Mouse (Mus musculus) CH12.LX (cell line): Measurements from ENCODE around the gene Fam49a.

Experiments
- CHD1 ChIP-seq: IDR thresholded peaks from 2 replicates; pipeline ENCODE4 v1.6.1; 2012; ENCODE audit warnings: low read depth, low read length, improper control_type of control experiment, inconsistent platforms
- CHD2 ChIP-seq: IDR thresholded peaks from 2 replicates; pipeline ENCODE4 v1.6.1; 2011; ENCODE audit warnings: low read length, improper control_type of control experiment
- CTCF ChIP-seq, 2 experiments: IDR thresholded peaks in 1 of 2; conservative IDR thresholded peaks in 1 of 2; 2 replicates each; pipeline ENCODE4 v1.5.1; 2011 to 2012; ENCODE audit warnings: low read depth in 2 of 2, low read length in 2 of 2, improper control_type of control experiment in 1 of 2, inconsistent platforms in 1 of 2, mild to moderate bottlenecking in 1 of 2, moderate library complexity in 1 of 2
- EP300 ChIP-seq: IDR thresholded peaks from 2 replicates; pipeline ENCODE4 v1.6.1; 2011; ENCODE audit warnings: low read length, improper control_type of control experiment
- NELFE ChIP-seq: IDR thresholded peaks from 2 replicates; pipeline ENCODE4 v1.6.1; 2011; ENCODE audit warnings: low read depth, low read length, improper control_type of control experiment
- POLR2A ChIP-seq: IDR thresholded peaks from 2 replicates; pipeline ENCODE4 v1.6.1; 2011; ENCODE audit warnings: low read depth, mild to moderate bottlenecking, improper control_type of control experiment, low read length
- POLR2AphosphoS2 ChIP-seq: IDR thresholded peaks from 2 replicates; pipeline ENCODE4 v1.6.1; 2011; ENCODE audit warnings: low read depth, low read length, improper control_type of control experiment
- USF1 ChIP-seq: IDR thresholded peaks from 2 replicates; pipeline ENCODE4 v1.6.1; 2014; ENCODE audit warnings: low read depth, mild to moderate bottlenecking, inconsistent platforms, low read length, improper control_type of control experiment

- no peak for TF ChIP-seq CHD1
- TF ChIP-seq CTCF (conservative IDR thresholded peaks at IDR 0.05 in 1 of 2, IDR thresholded peaks at IDR 0.05 in 1 of 2; ENCODE audit: low read depth in 2 of 2, low read length in 2 of 2): no peak
- no peak for TF ChIP-seq POLR2A
- no peak for TF ChIP-seq NELFE
- no peak for TF ChIP-seq CHD2
- TF ChIP-seq POLR2AphosphoS2: no peak
- no peak for TF ChIP-seq EP300
- TF ChIP-seq USF1: no peak
Measured at GRCm38 (mm10) chr12:12218947-12219346, 43.0 kb upstream of the Fam49a start.
